Mouse (Mus musculus): Measurements from ENCODE around the gene Pelo.

The Pelo gene

DNA sequence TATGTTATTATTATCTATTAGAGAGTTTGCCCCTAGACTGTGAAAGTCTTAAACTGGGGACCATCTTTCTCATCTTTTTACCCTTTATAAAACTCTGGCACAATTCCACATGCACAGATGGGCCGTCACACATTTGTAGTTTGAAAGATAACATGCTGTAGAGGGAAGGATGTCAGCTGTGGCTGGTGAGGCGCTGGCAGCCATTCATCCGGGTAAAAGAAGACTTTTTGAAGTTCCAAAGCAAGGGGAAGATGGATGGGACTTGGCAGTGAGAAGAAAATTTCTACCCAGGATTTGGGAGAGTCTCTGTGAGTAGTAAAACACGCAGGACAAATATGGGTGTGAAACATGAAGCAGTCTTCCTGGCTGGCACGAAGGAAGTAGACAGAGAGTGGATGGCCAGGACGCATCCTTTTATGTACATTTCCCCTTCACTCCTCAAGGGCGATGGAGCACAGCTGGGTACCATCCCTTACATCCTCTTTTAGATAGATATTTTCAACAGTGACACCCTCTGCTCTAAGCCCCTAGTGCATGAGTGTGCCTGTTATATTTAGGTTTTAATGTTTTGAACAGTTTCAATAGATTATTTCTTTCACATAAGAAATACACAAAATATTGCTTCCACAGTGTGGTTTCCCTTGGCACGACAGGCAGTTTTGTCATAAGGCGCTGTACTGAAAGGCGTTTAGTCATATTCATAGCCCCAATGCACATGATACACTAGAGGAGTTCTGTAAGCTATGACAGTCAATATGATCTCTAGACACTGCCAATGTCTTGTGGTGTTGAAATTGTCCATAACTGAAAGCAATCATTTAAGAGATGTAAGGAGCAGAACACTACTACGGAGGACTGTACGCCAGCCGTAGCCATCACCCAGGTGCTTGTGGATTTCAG lies 39.1 kb downstream of the Pelo start:
- in situ Hi-C loops (cut with MboI; ENCODE audit: unreplicated experiment in 2 of 2) = no loop called here

DNA sequence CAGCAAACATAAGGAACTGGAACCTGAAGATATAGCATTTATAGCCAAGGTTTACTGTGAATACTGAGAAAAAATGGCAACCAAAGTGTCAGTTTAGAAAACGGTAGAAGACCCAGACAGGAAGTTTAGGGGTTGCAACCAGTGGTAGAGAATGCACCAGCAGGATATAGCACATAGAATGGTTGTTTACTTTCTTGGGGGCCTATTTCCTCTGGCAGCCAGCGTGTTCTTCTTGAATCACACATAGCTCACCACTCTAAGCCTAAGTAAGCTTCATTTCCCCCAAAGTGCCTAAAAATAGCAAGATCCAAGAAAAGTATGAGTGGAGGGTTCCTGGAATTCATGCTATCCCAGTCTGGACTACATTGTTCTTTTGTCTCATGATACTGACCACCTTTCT lies 47.3 kb downstream of the Pelo start:
- in situ Hi-C loops (cut with MboI; ENCODE audit: unreplicated experiment in 2 of 2) = no loop called here
